Comparison of ENCODE assay signal across 19 mouse cellular contexts in genomic region chr16:34900471-34900870, GRCm38 (mm10).
DNase-seq lines count a peak whose midpoint lies in the region; ATAC-seq and TF ChIP-seq lines count a peak whose summit lies in the region.
"Had no signal": no experiment of that assay in that cellular context is flagged by ENCODE, and none has a peak within 500 bp of the region (broad histone marks: within the 10 kb centered on the region; RNA-seq: fewer than 3 reads in every experiment).

No protein-coding gene starts in this region.

- no peak for TF ChIP-seq CTCF in intestine, postnatal 0 days (IDR thresholded peaks at IDR 0.05; ENCODE audit: low read depth)

- peak overlapping the region; percentile 22; the same call in 1 of the 2 replicates for H3K27ac ChIP-seq in heart, embryonic 10.5 days
- H3K27ac ChIP-seq in intestine, embryonic 16.5 days (ENCODE audit: low read length): 0 out of 2 replicates have a peak overlapping the region, but pooled peaks have one; percentile 34
- no peak overlapping the region for H3K27ac ChIP-seq in intestine, postnatal 0 days (ENCODE audit: low read depth, low read length)
- no peak overlapping the region for H3K27ac ChIP-seq in neural tube, embryonic 14.5 days (ENCODE audit: low read depth, low read length)
- no peak overlapping the region for H3K27ac ChIP-seq in neural tube, embryonic 15.5 days (replicated peaks)
- H3K27ac ChIP-seq: liver, embryonic 14.5 days; macrophage had no signal

- no peak overlapping the region for H3K4me2 ChIP-seq in intestine, embryonic 16.5 days (ENCODE audit: low read depth, low read length)
- H3K4me2 ChIP-seq in intestine, postnatal 0 days (replicated peaks; ENCODE audit: low read depth): no peak overlapping the region
- H3K4me2 ChIP-seq in neural tube, embryonic 14.5 days (ENCODE audit: low read depth, low read length): no peak overlapping the region
- H3K4me2 ChIP-seq in neural tube, embryonic 15.5 days: no peak overlapping the region

- H3K36me3 ChIP-seq in heart, embryonic 10.5 days: no peaks in the 10 kb centered on the region
- H3K36me3 ChIP-seq in intestine, embryonic 16.5 days (ENCODE audit: control insufficient read depth, insufficient read depth, low read length): no peaks in the 10 kb centered on the region
- no peaks in the 10 kb centered on the region for H3K36me3 ChIP-seq in intestine, postnatal 0 days (ENCODE audit: control insufficient read depth, insufficient read depth)
- H3K36me3 ChIP-seq in neural tube, embryonic 14.5 days (ENCODE audit: control insufficient read depth, insufficient read depth, low read length): no peaks in the 10 kb centered on the region
- H3K36me3 ChIP-seq in neural tube, embryonic 15.5 days: no peaks in the 10 kb centered on the region

- H3K9ac ChIP-seq in intestine, embryonic 16.5 days (ENCODE audit: low read depth, low read length): peak overlapping the region; percentile 4; the same call in 1 of the 2 replicates
- H3K9ac ChIP-seq in intestine, postnatal 0 days (ENCODE audit: low read depth, low read length): no peak overlapping the region
- no peak overlapping the region for H3K9ac ChIP-seq in neural tube, embryonic 14.5 days (replicated peaks; ENCODE audit: low read depth, low read length)
- H3K9ac ChIP-seq in neural tube, embryonic 15.5 days (replicated peaks): no peak overlapping the region
- H3K9ac ChIP-seq: liver, embryonic 14.5 days had no signal

- H3K27me3 ChIP-seq in heart, embryonic 10.5 days (ENCODE audit: insufficient read depth, poor library complexity, severe bottlenecking): peaks cover 43% of the 10 kb centered on the region
- H3K27me3 ChIP-seq in intestine, embryonic 16.5 days (replicated peaks; ENCODE audit: control insufficient read depth, insufficient read depth, low read length): no peaks in the 10 kb centered on the region
- H3K27me3 ChIP-seq in intestine, postnatal 0 days (replicated peaks; ENCODE audit: control insufficient read depth, insufficient read depth, low read length): no peaks in the 10 kb centered on the region
- H3K27me3 ChIP-seq in neural tube, embryonic 14.5 days (ENCODE audit: control insufficient read depth, insufficient read depth, low read length): no peaks in the 10 kb centered on the region
- no peaks in the 10 kb centered on the region for H3K27me3 ChIP-seq in neural tube, embryonic 15.5 days (replicated peaks)
- H3K27me3 ChIP-seq: Patski had no signal

- intact Hi-C loops in heart, postnatal 14 days (cut with DNase I): no loop called here

- DNase-seq in heart, embryonic 10.5 days (ENCODE audit: low spot score): no peak
- DNase-seq in heart, postnatal 14 days: no peak
- no peak for DNase-seq in spleen, postnatal 4 days (ENCODE audit: low spot score in 2 of 2)
- DNase-seq: B cell, adult 2 months; cerebellum, adult 9-11 months; embryo, embryonic 11 days; gastrocnemius, postnatal 36 days; kidney, adult 8-10 months; layer of hippocampus, postnatal 36 days; left cerebral cortex, postnatal 4 days; spleen, adult 18-20 months; thymus, postnatal 36 days had no signal

- ATAC-seq in intestine, embryonic 16.5 days: no peak
- ATAC-seq in intestine, postnatal 0 days: no peak
- 0 out of 2 replicates have a peak, but pooled peaks have one; percentile 7 for ATAC-seq in neural tube, embryonic 14.5 days (ENCODE audit: low read depth)
- no peak for ATAC-seq in neural tube, embryonic 15.5 days (ENCODE audit: low FRiP score)
- ATAC-seq: Patski had no signal

- H3K9me3 ChIP-seq in heart, embryonic 10.5 days: no peaks in the 10 kb centered on the region
- H3K9me3 ChIP-seq in intestine, embryonic 16.5 days (ENCODE audit: control insufficient read depth, low read length): no peaks in the 10 kb centered on the region
- H3K9me3 ChIP-seq in intestine, postnatal 0 days (ENCODE audit: control insufficient read depth): no peaks in the 10 kb centered on the region
- no peaks in the 10 kb centered on the region for H3K9me3 ChIP-seq in neural tube, embryonic 14.5 days (ENCODE audit: control insufficient read depth, low read length)
- H3K9me3 ChIP-seq in neural tube, embryonic 15.5 days (replicated peaks): no peaks in the 10 kb centered on the region

- 87% methylated on average over 5 of the region's 5 CpGs for WGBS in heart, embryonic 10.5 days
- WGBS in intestine, embryonic 16.5 days: 85% methylated on average over 5 of the region's 5 CpGs
- 84% methylated on average over 5 of the region's 5 CpGs for WGBS in intestine, postnatal 0 days
- 76% methylated on average over 5 of the region's 5 CpGs for WGBS in neural tube, embryonic 14.5 days
- WGBS in neural tube, embryonic 15.5 days: 75% methylated on average over 5 of the region's 5 CpGs

- peaks cover 16% of the 10 kb centered on the region for H3K4me1 ChIP-seq in heart, embryonic 10.5 days
- H3K4me1 ChIP-seq in intestine, embryonic 16.5 days (ENCODE audit: control insufficient read depth, insufficient read depth, low read length): peaks cover 14% of the 10 kb centered on the region
- 0 out of 2 replicates have a peak, but pooled peaks cover 7% of the 10 kb centered on the region for H3K4me1 ChIP-seq in intestine, postnatal 0 days (replicated peaks; ENCODE audit: control insufficient read depth, insufficient read depth, low read length)
- H3K4me1 ChIP-seq in neural tube, embryonic 14.5 days (ENCODE audit: control insufficient read depth, insufficient read depth, low read length): peaks cover 9% of the 10 kb centered on the region; the same call in 1 of the 2 replicates
- peaks cover 25% of the 10 kb centered on the region for H3K4me1 ChIP-seq in neural tube, embryonic 15.5 days

- H3K4me3 ChIP-seq in heart, embryonic 10.5 days: no peak overlapping the region
- H3K4me3 ChIP-seq in intestine, embryonic 16.5 days (ENCODE audit: low read length): no peak overlapping the region
- no peak overlapping the region for H3K4me3 ChIP-seq in intestine, postnatal 0 days (ENCODE audit: low read depth, low read length)
- no peak overlapping the region for H3K4me3 ChIP-seq in neural tube, embryonic 14.5 days (ENCODE audit: low read depth, low read length)
- H3K4me3 ChIP-seq in neural tube, embryonic 15.5 days (replicated peaks): no peak overlapping the region

Comparison
In these comparisons a context has a peak if more than half of its experiments do, and no peak if none do; other contexts are left out.
1. H3K27ac ChIP-seq: peak in heart, embryonic 10.5 days (single experiment) and intestine, embryonic 16.5 days (single experiment); none in intestine, postnatal 0 days (single experiment), neural tube, embryonic 14.5 days (single experiment) and neural tube, embryonic 15.5 days (single experiment).